8 mouse cellular contexts compared by ENCODE assay signal in the genomic region with DNA sequence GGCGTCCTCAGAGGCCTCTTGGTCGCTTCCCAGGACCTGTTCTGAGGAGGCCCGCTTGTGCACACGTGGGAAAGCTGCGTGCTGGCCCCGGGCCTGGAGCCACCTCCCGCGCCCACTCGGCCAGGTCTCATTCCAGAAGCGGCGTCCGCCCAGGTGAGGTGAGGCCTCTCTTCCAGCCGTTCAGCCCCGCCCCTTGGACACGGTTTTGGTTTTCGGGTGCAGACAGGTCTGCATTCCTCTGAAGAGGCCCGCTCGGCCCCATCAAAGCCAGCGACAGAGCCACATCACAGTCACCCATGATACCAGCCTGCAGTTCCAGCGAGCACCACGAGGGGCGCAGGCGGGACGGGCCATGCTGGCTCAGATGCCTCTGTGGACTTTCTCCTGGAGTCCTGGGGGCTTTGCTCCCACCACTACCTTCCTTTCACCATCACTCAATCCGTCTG. TPM values are rescaled to one million over a fixed set of nuclear protein-coding genes. Genes with fewer than 3 reads are reported as not detected.
DNase-seq lines count a peak whose midpoint lies in the region; ATAC-seq and TF ChIP-seq lines count a peak whose summit lies in the region.

No protein-coding gene starts in this region.

- DNase-seq in NIH3T3 (ENCODE audit: low read depth) = peak; percentile 63
- peak; percentile 73 to 76 for DNase-seq in cerebellum, postnatal 36 days
- DNase-seq in gastrocnemius, adult 2 months = peak; percentile 77
- peak; percentile 67 to 89 for DNase-seq in layer of hippocampus, postnatal 25 days (ENCODE audit: extremely low spot score in 1 of 2, low spot score in 1 of 2)
- peak; percentile 80 for DNase-seq in lung, postnatal 10 days
- peak; percentile 9 for DNase-seq in retina, adult 2 months (ENCODE audit: low read depth, low spot score)
- peak; percentile 76 for DNase-seq in thymus, postnatal 25 days

- 17% methylated on average over 25 of the region's 25 CpGs for WGBS in hindbrain, embryonic 16.5 days

- H3K4me3 ChIP-seq in gastrocnemius, adult 2 months = peak overlapping the region; percentile 45
- peak overlapping the region; percentile 26; the same call in 1 of the 2 replicates for H3K4me3 ChIP-seq in hindbrain, embryonic 16.5 days (ENCODE audit: low read length)

- H3K4me2 ChIP-seq in hindbrain, embryonic 16.5 days (ENCODE audit: low read length) = peak overlapping the region; percentile 55

- intact Hi-C loops in gastrocnemius, adult 2 months (cut with DNase I) = no loop called here

- H3K27me3 ChIP-seq in hindbrain, embryonic 16.5 days (replicated peaks; ENCODE audit: control insufficient read depth, insufficient read depth, low read length) = no peaks in the 10 kb centered on the region

- H3K27ac ChIP-seq in gastrocnemius, adult 2 months = no peak overlapping the region
- H3K27ac ChIP-seq in hindbrain, embryonic 16.5 days (ENCODE audit: low read depth, low read length) = no peak overlapping the region

- peak; percentile 93 for TF ChIP-seq CTCF in gastrocnemius, adult 2 months (IDR thresholded peaks at IDR 0.05)

- H3K9me3 ChIP-seq in hindbrain, embryonic 16.5 days (ENCODE audit: control insufficient read depth, low read length) = no peaks in the 10 kb centered on the region

- peak overlapping the region; percentile 56 for H3K9ac ChIP-seq in hindbrain, embryonic 16.5 days (ENCODE audit: low read depth, low read length)

- H3K4me1 ChIP-seq in hindbrain, embryonic 16.5 days (ENCODE audit: control insufficient read depth, insufficient read depth, low read depth, low read length) = no peaks in the 10 kb centered on the region

- peak; percentile 50 for ATAC-seq in hindbrain, embryonic 16.5 days

- H3K36me3 ChIP-seq in hindbrain, embryonic 16.5 days (ENCODE audit: control insufficient read depth, insufficient read depth, low read length) = no peaks in the 10 kb centered on the region

RNA-seq across cellular contexts. Expression of gene Klf4, which starts 51.9 kb away (rescaled TPM):
- 10 to 100 TPM in 1 of 2 experiments, 1 to 10 TPM in 1; 8.4 to 40.0 TPM for total RNA-seq in gastrocnemius, adult 2 months (2021)
- polyA plus RNA-seq in hindbrain, embryonic 16.5 days (2015; fragmentation: Nextera tagmentation; extraction: Ambion mirVana) = 2.7 and 3.4 TPM in 2 replicates
- total RNA-seq in layer of hippocampus, postnatal 25 days (2021) = 1 to 10 TPM; 5.2 to 5.3 TPM

Comparison
In these comparisons a context has a peak if more than half of its experiments do, and no peak if none do; other contexts are left out.
1. DNase-seq: peak in every context shown above with its lines; median percentile 80 in lung, postnatal 10 days; 78 in layer of hippocampus, postnatal 25 days; 77 in gastrocnemius, adult 2 months; 76 in thymus, postnatal 25 days; 74 in cerebellum, postnatal 36 days; 63 in NIH3T3; 9 in retina, adult 2 months.